Mouse (Mus musculus) urinary bladder, postnatal 10 days (tissue): ENCODE results near the gene Eri2.
"Not testable (repeated sequence)": the region's sequence is repeated elsewhere in the genome, so short reads cannot be mapped to it uniquely, and the experiment has no call there.

ENCODE experiments used
- DNase-seq: peaks from one replicate; pipeline ENCODE4 v3.0.0; 2022; ENCODE audit warnings: low spot score

Gene Eri2

DNA sequence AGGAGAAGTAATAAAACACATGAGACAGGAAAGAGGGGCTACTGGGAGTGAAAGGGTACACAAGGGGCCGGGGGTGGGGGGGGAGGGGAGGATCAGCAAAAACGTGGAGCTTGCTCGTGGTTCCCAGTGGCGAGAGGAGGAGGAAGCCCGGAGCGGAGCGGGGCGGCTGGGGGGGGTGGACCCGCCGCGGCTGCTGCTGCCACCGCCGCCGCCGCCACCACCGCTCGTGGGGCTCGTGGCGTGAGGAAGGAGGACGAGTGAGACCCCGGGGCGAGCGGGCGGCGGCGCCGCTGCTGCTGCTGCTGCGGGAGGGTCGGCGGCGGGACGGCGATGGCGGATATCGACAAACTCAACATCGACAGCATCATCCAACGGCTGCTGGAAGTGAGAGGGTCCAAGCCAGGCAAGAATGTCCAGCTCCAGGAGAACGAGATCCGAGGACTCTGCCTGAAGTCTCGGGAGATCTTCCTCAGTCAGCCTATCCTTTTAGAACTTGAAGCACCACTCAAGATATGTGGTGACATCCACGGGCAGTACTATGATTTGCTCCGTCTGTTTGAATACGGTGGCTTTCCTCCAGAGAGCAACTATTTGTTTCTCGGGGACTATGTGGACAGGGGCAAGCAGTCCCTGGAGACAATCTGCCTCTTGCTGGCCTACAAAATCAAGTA, 53.9 kb downstream of the Eri2 start:
- DNase-seq: not testable (repeated sequence)

DNA sequence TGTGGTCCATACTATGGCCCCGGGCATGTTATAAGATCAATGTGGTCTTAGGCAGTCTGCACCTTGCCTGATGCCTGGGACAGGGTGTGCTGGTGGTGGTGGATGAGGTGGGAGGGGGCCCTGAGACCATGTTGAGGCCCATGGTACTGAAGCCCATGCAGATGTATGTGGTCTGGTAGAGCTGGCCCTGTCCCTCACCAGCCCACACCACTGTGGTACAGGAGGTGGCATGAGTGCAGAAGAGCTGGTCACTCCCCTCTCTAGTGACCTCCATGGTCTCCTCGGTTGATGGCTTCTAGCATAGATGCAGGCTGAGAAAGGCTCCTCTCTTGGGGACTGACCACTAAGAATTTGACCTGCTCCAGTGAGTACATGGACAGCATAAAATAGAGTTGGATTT, 55.0 kb downstream of the Eri2 start:
- DNase-seq: no peak

DNA sequence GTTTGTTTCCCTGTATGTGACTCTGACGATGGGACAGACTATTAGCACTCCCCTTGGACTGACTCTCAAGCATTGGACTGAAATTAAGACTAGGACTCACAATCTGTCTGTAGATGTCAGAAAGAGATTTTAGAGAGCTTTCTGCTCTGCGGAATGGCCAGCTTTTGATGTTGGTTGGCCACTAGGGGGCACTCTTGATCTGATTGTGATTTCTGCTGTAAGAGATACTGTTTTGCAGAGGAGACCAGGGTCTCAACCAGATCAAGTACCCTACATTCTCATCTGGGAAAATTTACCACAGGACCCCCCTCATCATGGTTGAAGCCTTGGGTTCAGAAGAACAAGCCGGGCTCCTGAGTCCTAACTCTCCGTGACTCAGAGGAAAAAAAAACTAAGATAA, 62.6 kb downstream of the Eri2 start:
- not testable (repeated sequence) for DNase-seq

DNA sequence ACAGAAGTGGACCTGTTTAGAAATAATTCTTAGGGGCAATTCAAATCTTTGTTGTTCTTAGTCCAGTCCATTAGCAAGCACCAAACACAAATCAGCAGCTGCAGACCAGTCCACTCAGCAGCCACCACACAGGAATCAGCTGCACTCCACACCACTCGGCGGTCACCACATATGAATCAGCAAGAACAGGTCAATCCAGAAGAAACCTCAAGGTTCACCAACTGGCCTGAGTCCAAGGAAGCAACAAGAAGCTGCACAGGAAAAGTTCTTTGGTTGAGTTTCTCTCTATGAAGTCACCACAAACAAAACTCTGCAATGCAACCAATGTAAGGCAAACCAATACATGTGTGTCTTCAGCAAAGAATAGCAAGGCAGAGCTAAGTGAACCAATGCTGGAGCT, 66.2 kb downstream of the Eri2 start:
- no peak for DNase-seq

DNA sequence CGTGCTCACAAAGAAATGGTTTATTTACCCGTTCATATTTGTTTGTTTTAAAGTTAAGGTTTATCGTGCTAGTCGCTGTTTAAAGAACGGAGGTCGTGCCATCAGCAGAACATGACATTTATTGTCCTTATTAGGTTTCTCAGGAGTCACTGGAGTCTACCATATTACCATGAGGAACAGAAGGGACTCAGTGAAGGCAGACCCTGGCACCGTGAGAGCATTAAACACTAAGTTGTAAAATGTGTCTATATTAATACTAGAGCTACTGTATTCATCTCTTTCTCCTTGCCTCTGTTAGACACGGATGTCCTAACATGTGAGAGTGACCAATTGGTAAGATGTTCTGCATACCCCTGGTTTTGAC, 72.9 kb downstream of the Eri2 start:
- no peak for DNase-seq

DNA sequence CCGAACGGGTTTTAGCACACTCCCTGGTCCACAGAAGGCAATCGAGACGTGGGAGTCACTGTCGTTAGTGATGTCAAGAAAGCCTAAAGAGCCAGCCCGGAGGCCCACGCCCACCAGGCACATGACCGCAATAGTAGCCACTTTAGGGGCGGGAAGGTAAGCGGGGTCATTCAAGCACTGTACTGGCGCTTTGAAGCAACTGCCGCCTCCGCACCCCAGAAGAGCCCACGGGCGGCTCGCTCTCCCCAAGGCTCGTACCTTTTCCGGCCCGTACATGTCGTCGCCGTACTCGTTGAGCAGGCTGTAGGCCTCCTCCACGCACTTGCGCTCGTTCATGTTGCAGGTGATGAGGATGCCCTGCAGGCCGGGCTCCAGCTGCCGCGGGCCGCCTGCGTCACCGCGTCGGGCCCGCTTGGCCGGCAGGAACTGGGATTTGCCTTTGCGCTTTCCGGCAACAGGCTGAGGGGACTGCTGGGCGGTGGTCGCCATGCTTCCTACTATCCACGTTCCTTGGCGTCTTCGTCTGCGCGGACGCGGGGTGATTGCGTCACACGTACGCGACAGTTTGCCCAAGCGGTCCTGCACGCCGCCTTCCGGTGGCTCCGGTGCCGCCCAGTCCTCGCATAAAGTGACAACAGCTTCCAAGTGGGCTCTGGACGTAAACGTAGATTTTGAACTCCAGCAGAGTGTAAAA, 73.5 kb downstream of the Eri2 start, which contains the start of gene Thumpd1:
Thumpd1 (minus strand) TSS at position 546 of the 694 bp plus-strand sequence.
- peak; percentile 85 for DNase-seq
